Mouse (Mus musculus): Measurements from ENCODE around the gene Plek.

The Plek gene

DNA sequence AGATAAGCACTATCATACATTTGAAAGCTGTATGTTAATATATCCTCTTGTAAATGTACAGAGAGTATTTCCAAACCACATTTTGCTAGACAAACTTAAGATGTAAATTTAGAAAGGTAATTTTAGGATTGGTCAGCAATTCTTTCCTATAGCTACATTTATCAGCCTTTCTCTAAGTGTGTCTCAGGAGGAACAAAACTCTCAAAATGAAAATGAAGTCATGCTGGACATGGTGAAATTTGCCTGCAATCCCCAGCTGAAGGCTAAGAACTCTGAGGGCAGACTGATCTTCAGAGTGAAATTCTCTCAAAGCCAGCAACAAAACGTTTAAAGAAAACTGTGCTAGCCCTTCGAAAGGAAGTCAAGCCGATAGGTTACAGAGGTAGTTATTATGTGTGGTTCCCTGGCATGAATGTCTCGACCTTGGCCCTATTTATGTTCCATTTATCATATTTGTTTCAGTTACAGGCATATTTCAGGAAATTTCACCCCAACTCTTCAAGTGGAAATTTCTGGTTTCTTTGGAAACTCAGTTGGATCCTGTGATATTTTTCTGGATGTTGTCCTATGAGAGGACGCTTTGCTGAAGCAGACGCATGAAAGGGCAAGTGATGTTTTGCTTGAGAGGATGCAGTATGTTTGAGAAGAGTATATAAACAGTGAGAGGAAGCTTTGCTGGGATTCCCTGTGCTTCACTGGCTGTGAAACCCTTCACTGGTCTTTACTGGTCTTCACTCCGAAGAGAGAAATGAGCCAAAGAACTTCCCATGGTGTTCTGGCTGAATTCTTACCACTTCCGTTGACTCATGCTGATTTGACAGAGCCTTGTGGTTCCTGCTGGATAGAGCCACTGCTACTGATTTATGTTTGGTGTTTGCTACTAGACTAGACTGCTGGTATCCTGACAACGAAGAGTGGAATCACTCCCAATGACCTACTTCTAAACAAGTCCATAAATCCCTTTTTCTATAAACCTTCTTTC lies 51.5 kb downstream of the Plek start:
- no peak for DNase-seq (ENCODE audit: low spot score)

DNA sequence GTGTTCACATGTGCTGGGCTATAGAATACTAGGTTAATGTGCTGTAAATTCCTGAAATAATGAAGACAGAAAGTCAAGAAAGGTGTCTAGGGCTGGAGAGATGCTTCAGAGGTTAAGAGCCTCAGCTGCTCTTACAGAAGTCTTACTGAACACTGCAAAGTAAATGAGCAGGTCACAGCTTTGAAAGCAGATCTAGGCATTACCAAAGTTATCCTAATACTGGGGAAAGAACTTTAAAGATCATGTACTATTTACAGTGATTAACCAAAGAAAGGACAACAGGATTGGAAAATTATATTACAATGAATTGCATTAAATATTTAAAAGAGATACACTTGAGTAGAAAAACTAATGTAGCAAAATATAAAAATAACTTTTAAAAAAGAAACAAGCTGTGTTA lies 52.2 kb downstream of the Plek start:
- no peak for DNase-seq (ENCODE audit: low spot score)

- no peak for DNase-seq (ENCODE audit: low spot score)
Measured at GRCm38 (mm10) chr11:16999387-16999786, 52.8 kb downstream of the Plek start.

GRCm38 (mm10) chr11:16997465-16997864 lies 54.7 kb downstream of the Plek start:
- DNase-seq (ENCODE audit: low spot score) = no peak

- no peak for DNase-seq (ENCODE audit: low spot score)
Measured at GRCm38 (mm10) chr11:16996818-16997217, 55.4 kb downstream of the Plek start.

- DNase-seq (ENCODE audit: low spot score) = no peak
Measured at GRCm38 (mm10) chr11:16992880-16993279, 59.3 kb downstream of the Plek start.

- DNase-seq (ENCODE audit: low spot score) = no peak
Measured at GRCm38 (mm10) chr11:16989885-16990284, 62.3 kb downstream of the Plek start.

DNA sequence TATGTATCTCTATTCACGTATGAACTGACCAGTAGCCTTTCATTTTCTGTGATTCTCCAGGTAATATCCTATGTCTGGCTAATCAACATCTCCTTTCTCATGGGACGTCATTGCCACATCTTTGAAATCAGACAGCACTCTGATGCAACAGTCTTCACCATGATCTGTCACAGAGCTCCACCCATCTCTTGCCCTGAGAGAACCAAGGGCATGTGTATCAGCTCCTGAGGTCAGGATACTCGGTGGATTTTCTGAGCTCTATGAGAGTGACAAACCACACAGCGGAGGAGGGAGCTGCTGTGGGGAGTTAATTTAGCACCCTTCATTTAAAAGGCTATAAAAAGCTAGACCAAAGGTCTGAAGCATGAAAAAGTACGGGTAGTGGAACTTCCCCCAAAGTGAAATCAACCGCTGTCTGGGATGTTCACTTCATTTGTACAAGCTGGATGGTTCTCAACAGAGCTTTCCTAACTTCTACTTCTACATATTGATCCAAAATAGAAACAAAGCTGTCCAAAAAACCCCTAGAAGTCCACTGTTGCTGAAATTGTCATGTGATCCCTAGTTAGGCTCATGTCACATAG lies 64.3 kb downstream of the Plek start:
- DNase-seq (ENCODE audit: low spot score) = no peak

GRCm38 (mm10) chr11:16986550-16987187 lies 65.5 kb downstream of the Plek start:
- no peak for DNase-seq (ENCODE audit: low spot score)

GRCm38 (mm10) chr11:16978161-16978707 lies 73.9 kb downstream of the Plek start:
- no peak for DNase-seq (ENCODE audit: low spot score)

- DNase-seq (ENCODE audit: low spot score) = no peak
Measured at GRCm38 (mm10) chr11:16977611-16978010, 74.6 kb downstream of the Plek start.

- no peak for DNase-seq (ENCODE audit: low spot score)
Measured at GRCm38 (mm10) chr11:16976937-16977336, 75.2 kb downstream of the Plek start.

- no peak for DNase-seq (ENCODE audit: low spot score)
Measured at GRCm38 (mm10) chr11:16973086-16973485, 79.1 kb downstream of the Plek start.

- no peak for DNase-seq (ENCODE audit: low spot score)
Measured at GRCm38 (mm10) chr11:16972027-16972426, 80.2 kb downstream of the Plek start.

GRCm38 (mm10) chr11:16969650-16970049 lies 82.5 kb downstream of the Plek start:
- no peak for DNase-seq (ENCODE audit: low spot score)

GRCm38 (mm10) chr11:16967806-16968205 lies 84.4 kb downstream of the Plek start:
- no peak for DNase-seq (ENCODE audit: low spot score)

- no peak for DNase-seq (ENCODE audit: low spot score)
Measured at GRCm38 (mm10) chr11:16958520-16958919, 93.7 kb downstream of the Plek start.

DNA sequence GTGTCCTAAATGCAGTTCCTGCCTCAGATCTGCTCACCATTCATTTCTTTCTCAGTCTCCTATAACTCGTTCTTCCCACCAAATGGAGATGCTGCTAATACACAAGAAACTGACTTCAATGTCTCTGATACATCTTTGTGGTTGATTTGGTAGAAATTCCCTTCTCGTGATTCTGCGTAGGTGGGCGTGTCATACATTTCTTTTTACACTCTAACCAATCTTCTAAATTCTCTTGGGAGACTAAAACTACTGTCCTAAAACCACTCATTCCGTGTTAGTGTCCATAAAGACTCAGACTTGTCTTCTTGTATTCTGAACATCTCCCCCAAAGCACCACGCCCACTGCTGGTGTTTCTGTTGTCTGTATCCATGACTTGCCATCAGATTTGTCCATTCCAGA lies 95.2 kb downstream of the Plek start:
- DNase-seq (ENCODE audit: low spot score) = no peak

DNA sequence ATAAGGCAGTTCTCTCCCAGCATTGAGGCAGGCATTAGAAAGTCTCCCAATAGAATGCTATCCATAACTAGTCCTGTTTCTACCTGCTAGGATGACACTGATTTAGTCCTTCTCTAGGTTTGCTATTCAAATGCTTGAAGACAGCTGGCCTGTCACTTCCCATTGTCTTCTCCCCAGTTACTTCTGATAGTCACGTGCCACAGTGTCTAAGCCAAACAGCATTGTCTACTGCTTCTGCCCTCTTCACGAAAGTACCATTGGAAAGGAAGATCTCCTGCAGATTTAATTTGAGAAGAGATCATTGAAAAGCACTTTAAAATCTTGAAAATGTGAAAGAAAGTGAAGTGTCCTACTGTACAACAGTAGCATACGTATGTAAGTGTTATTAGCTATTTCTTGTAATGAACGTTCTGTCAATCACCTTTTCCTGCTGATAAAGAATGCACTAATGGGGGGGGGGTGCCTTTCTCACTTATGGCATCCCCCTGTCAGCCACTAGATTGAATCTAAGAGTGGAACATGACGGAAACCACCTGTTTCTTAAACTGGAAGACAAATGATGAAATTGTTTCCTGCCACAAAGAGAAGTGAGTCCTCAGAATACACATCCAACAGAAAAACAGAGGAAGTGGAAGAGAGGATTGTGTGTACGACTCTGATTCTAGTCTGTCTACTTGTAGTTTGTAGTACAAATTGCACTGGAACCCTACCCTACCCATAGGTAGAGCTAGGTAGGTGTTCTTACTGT lies 95.9 kb downstream of the Plek start:
- no peak for DNase-seq (ENCODE audit: low spot score)

- DNase-seq (ENCODE audit: low spot score) = no peak
Measured at GRCm38 (mm10) chr11:16951761-16952010, 100.5 kb downstream of the Plek start.

DNA sequence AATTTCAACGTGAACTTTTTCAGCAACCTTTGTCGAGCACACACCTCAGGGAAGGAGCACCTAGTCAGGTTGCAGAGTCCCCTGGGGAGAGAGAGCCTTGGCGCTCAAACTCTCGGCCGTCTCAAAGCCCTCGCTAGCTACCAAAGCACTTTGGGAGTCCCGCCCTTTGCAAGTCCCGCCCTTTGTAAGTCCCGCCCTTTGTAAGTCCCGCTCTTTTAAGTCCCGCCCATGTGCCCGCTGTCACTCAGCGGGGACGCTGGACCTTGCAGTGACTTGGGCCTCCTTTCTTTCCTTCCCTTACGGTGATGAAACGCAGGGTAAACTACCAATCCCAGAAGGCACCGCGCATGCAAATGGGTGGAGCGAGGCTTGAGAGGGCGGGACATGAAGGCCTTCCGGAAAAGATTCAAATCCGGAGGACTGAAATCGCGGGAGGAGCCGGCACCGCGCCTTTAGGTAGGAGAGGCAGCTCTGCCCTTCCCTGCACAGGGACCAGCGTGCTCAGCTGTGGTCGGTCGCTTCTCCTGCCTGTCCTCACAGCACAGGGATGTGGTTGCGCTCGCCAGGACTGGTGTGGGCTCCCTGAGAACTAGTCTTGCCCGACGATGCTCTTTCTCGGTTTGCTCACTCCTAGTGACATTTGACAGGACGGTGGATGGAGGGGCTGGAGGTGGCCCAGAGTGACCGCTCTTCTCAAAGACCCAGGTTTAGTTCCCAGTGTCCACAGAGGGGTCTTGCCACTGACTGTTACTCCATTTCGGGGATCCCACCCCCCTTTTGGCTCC lies 101.0 kb downstream of the Plek start, which contains the start of gene Fbxo48:
Gene Fbxo48, plus strand, starts transcription at position 400 of the 785 bp plus-strand sequence.
- peak; percentile 95 for DNase-seq (ENCODE audit: low spot score)
